Mouse (Mus musculus) splenic B cell, adult 2 months (primary cell): ENCODE measurements around the gene Prnp.

Experiments
- DNase-seq: peaks from one replicate; pipeline ENCODE4 v3.0.0-alpha.2; 2011; ENCODE audit warnings: low read depth, low spot score
- H3K27me3 ChIP-seq: 2 replicates; pipeline ENCODE4 v1.6.1; 2012; ENCODE audit warnings: mild to moderate bottlenecking, low read length, moderate library complexity, mixed read lengths; ENCODE audit not compliant: control insufficient read depth, poor library complexity, insufficient read depth, severe bottlenecking
- H3K36me3 ChIP-seq: 2 replicates; pipeline ENCODE4 v1.6.1; 2012; ENCODE audit warnings: mild to moderate bottlenecking, low read length, moderate library complexity, mixed read lengths; ENCODE audit not compliant: control insufficient read depth, poor library complexity, insufficient read depth, severe bottlenecking

Gene Prnp

DNA sequence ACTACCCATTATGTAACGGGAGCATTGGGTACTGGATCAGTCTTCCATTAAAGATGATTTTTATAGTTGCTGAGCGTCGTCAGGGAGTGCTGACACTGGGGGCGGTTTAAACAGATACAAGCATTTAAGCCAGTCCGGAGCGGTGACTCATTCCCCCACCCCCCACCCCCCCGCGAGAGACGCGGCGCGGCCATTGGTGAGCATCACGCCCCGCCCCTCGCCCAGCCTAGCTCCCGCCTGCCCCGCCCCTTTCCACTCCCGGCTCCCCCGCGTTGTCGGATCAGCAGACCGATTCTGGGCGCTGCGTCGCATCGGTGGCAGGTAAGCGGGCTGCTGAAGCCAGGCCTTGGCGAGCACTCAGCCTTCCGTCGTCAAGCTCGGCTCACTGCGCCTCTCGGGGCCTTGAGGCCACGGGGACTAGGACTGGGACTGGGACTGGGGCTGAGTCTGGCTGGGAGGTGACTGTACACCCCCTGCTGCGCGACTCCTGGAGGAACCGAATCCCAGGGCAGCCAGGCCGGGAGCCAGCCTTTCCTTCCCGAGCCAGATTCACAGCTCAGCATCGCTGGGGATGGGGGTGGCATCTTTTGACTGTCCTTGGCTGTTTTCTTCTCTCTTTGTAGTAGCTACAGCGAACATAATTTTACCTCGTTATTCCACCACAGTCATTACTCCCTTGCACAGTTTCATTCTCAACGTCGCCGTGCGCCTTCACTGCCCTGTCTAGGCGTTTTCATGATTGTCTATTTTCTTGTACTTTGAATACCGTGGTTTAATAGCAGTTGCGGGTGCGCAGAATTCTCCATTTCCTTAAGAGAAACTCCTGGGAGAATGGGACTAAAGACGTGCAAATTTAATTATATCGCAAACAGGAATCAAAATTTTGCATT is at the start of gene Prnp, which contains the start of gene Prn:
TSS of gene Prnp (plus strand) at position 246 of the 890 bp plus-strand sequence.
TSS of gene Prn (plus strand) at position 275 of the 890 bp plus-strand sequence.
- DNase-seq, result peak; percentile 94
- no peaks in the 10 kb centered on the region for H3K36me3 ChIP-seq
- H3K27me3 ChIP-seq, result no peaks in the 10 kb centered on the region

DNA sequence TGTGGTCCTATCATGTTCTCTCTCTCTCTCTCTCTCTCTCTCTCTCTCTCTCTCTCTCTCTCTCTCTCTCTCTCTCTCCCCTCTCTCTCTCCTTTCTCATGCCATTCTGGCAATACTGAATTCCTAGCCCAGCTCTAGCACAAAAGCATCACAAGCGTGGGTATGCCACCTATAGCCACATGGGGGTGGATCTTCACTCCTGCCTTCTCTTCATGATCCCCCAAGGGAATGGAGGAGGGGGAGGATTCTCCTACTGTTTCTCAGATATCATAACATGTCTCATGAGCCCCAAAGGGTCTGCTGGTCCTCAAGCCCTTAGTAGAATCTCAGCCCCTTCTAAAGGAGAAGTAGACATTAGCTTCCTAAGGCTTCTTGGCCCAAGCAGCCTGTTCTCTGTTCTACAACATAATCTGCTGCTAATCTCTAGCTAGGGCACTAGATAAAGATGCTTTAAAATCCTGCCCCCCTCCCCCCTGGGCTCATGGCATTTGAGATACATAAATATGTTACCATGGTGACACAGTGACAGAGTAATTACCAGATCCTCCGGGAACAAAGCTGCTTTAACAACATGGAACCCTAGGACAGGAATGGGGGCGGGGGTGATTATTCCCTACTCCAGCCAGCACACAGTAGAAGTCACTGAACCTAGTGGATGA is 47.0 kb upstream of the Prnp start:
- no peak for DNase-seq
- Histone ChIP-seq H3K36me3 (no peaks in the 10 kb centered on the region), H3K27me3 (no peaks in the 10 kb centered on the region)

DNA sequence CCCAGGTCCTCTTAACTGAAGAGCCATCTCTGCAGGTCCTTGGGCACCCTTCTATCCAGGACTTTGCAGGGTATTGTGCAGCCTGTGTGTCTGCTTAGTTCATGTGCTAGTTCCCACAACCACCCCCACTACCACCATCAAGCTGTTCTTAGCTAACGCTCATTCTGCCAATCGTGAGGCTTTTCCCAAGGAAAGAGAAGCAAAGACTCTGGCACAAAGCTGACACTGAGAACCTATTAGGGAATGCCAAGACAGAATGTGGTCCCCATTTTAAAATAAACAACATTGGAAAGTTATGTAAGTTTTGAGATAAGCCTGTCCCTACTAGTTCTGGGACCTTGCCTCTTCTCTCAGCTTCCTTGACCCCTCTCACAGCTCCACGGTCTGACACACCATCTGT is 46.3 kb upstream of the Prnp start:
- Histone ChIP-seq H3K27me3 (no peaks in the 10 kb centered on the region), H3K36me3 (no peaks in the 10 kb centered on the region)
- DNase-seq, result no peak

DNA sequence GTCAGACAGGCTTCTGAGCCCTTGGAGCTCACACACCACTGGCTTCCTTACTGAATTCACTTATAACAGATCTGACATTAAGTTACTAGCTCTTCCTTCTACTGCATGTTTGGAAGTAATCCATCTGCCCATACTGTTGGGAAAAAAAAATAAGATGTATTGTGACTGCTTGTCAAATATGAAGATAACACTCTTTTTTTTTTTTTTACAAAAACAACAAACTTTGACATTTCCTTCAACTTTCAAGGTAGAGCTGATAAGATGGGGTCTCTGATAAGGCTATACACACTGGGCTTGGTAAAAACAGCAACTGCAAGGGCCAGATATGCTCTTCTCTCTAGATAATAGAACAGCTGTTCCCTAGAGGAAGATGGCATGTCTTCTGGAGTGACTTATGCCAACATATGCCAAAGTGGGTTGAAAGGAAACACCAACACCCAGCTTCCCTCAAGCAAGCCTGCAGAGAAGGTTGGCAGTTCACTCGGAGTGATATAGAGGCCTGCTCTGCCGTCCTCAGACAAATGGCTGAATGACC is 45.4 kb upstream of the Prnp start:
- Histone ChIP-seq H3K27me3 (no peaks in the 10 kb centered on the region), H3K36me3 (no peaks in the 10 kb centered on the region)

DNA sequence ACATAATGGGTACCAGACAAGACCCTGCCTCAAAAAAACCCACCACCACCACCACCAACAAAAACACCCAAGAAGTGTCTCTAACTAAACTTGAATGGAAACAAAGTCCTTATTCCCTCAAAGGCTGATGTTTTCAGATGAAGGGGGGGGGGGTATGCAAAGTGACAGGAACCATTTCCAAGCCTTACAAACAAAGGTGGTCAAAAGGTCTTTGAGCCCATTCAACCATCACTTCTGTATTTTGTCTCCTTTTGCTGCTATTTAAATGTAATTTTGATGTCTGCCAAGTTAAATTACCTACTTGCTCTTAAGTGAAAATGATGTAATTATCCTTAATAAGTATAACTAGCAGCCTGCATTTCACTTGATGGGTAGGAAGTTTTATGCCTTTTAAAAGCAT is 43.1 kb upstream of the Prnp start:
- no peak for DNase-seq
- Histone ChIP-seq H3K36me3 (no peaks in the 10 kb centered on the region), H3K27me3 (no peaks in the 10 kb centered on the region)

More for the DNA sequence above, 45.4 kb upstream of the Prnp start:
- DNase-seq, result no peak

DNA sequence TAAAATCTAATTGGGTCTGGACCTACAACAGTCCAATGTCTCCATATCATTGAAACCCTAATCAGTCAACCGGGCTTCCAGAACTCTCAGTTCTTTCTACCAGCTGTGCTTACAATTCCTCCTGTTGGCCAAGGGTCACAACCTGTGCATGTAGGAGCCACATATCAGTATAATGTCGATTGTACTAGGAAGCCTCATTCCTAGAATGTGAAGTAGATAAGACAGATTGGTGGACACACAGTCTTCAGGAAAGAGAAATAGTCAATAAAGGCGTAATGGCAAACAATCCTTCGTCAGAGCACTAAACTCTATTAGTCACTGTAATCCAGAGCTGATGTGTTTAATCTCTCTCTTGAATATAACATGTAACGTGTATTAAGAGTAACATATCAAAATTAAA is 40.7 kb upstream of the Prnp start:
- no peak for DNase-seq
- Histone ChIP-seq H3K36me3 (no peaks in the 10 kb centered on the region), H3K27me3 (no peaks in the 10 kb centered on the region)

DNA sequence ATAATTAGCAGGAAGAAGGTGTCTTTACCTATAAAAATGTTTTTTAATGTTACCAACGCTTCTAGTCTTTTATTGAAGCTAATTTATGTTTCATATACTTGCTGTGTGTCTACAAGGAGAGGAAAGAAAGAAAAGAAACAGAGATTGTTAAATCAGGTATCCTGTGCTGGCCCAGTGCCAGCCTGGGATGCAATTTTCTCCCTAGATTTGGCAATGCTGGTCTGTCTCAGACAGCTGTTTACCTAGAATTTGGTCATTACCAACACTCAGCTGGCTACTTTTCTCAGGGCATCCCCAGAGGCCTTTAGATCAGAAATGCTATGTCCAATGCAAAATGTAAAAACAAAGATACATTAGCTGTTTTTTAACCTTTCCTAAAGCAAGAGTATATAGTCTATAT is 36.4 kb upstream of the Prnp start:
- Histone ChIP-seq H3K36me3 (no peaks in the 10 kb centered on the region), H3K27me3 (no peaks in the 10 kb centered on the region)
- DNase-seq, result no peak

DNA sequence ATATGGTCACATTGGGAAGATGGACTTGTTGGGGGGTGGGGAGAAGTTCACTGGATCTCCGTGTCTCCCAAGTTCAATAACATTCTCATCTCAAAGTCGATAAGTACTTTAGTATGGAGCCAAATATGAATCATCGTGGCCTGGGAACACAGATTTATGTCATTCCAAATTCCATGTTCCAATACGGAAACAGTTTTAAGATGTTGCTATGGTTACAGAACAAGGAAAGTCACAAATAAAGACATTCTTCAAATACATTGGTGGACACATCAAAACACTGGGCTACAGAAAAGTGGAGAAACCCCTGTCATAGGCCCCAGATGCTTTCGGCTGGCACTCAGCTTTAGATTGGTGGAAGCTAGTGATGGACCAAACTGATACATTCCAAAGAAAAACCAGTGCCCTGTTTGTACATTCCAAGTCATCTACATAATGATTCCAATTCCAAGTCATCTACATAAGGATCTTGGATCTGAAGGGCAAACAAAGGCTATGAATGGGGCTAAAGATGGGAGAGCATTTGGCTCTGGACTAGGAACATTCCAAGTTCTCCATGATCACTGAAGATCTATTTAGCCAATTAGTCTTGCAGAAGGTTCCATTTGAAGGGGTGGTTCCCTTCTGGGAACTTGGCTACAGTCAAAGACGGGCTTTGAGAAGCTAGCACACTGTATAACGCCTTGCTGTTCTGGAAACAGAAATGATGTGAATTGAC is 33.0 kb upstream of the Prnp start:
- no peak for DNase-seq
- no peaks in the 10 kb centered on the region for H3K27me3 ChIP-seq
- H3K36me3 ChIP-seq, result no peaks in the 10 kb centered on the region

DNA sequence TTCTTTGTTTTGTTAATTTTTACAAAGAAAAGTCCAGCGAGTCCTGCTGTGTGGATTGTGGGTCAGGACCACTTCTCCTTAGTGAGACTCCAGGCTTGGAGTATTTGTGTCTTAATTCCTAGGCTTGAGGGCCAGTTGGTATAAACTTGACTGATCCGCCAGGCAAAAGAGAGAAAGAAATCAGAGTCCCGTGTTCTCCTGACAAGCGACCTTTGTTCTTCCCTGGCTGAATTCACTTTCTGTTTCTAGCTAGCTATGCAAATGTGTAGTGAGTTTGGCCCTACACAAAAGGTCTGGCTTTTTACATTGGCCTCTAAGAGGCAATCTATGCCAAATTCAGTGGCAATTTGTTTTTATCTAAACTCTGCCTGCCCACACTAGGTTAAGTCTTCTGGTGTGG is 28.0 kb upstream of the Prnp start:
- DNase-seq, result no peak
- no peaks in the 10 kb centered on the region for H3K36me3 ChIP-seq
- no peaks in the 10 kb centered on the region for H3K27me3 ChIP-seq

DNA sequence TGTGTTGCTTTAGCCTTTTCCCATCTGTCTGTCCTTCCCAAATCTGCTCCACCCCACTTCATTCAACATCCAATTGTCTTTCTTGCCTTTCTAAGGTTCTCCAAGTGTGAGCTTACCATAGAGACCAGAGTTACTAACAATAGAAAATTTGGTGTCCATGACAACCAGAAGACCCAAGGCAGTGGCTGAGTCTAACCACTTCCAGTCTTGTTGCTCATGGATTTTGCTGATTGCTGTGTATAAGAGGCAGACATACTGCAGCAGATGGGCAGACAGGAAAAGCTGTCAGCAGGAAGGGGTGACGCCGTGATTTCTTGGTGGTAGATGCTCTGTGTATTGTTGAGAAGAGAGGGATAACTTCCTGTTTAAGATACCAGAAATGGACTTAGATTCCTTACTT is 26.6 kb upstream of the Prnp start:
- no peaks in the 10 kb centered on the region for H3K36me3 ChIP-seq
- DNase-seq, result no peak
- no peaks in the 10 kb centered on the region for H3K27me3 ChIP-seq

DNA sequence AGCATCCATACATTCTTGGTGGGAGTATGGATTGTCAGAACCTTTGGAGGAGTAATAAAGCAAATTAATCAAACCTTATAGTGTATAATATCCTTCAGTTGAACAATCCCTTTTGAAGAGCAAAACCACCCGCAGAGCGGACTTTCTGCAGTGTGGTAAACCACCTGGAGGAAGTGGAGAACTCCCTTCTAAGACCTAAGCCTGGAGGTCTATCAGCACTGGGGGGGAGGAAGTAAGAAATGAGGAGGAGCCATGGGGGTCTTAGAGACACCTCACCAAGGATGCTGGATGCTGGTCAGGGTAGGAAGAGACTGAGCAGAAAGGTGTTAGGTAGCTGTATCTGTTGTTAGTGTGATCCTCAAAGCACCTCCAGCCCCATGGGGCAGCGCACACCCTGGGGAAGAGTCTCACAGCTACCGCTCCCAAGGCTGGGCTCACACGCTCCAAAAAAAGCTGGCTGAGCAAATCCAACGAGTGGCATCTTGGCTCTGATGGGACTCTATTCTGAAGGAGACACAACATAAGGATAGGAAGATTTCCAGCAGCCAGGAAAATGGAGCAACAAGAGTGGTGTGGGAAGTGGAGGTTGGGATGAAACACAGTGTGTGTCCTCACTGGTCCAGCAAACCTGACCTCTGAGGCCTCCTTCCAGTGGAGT is 23.1 kb upstream of the Prnp start:
- H3K27me3 ChIP-seq, result no peaks in the 10 kb centered on the region
- no peaks in the 10 kb centered on the region for H3K36me3 ChIP-seq
- DNase-seq, result no peak

DNA sequence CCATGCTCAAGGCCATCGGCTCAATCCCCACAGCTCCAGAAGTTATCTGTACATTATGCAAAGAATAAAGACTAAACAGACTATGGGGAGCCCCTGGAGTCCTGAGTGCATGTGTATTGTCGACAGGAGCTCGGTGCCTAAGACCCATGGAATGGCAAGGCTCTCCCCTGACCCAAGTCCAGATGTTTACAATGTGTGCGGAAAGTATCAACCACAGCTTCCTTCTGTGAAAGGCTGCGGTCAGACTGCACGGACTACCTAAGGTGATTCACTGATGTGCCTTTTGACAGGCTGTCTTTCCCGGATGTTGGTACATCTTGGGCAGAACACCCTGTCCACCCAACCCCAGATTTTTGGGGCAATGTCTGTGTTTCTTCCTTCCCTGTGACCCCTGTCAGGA is 21.5 kb upstream of the Prnp start:
- peak; percentile 21 for DNase-seq
- Histone ChIP-seq H3K27me3 (no peaks in the 10 kb centered on the region), H3K36me3 (no peaks in the 10 kb centered on the region)

DNA sequence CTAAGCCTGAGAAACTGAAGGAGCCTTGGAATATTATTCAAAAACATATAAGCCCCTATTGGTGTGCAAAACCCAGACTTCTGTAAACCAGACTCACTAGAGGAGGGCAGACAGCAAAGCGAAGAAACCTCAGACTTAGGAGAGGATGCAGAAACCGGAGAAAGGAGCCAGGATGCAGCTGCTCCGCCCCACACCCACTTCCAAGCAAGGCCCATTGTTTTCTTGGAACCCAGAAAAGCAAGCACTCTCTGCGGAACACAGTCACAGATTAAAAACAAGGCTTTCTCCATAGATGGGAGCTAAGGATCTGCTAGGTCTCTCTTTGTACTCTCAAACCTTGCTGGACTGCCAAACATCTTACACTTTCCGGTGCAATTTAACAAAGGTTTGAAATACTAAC is 17.2 kb upstream of the Prnp start:
- no peak for DNase-seq
- no peaks in the 10 kb centered on the region for H3K36me3 ChIP-seq
- no peaks in the 10 kb centered on the region for H3K27me3 ChIP-seq

DNA sequence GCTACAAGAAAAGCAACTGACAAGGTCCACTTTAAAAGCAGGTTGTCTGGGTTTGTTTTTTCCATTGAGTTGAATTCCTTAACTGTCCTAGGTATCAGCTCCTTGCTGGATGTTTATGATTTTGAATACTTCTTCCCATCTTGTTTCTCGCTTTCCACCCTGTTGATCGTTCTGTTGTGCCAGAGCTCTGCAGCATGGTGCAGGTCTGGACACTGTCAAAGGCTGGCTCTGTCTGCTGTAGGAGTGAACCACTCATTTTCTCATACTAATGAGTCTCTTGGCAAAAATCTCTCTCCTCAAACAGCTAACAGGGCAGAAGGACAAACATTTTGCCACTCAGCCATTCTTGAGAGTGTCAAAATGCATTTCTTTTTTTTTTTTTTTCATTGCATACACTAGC is 14.6 kb upstream of the Prnp start:
- Histone ChIP-seq H3K27me3 (no peaks in the 10 kb centered on the region), H3K36me3 (no peaks in the 10 kb centered on the region)
- no peak for DNase-seq
